Mouse (Mus musculus): ENCODE data around the gene Gria1. TPM values are rescaled to one million over a fixed set of nuclear protein-coding genes. Genes with fewer than 3 reads are reported as not detected.

The Gria1 gene
- polyA plus RNA-seq, 1 experiment: not detected

- no peak for TF ChIP-seq GATA1 (IDR thresholded peaks at IDR 0.05; ENCODE audit: low read length)
These were observed 274.9 kb downstream of the Gria1 start for GRCm38 (mm10) chr11:57286119-57286518.

- TF ChIP-seq GATA1 (IDR thresholded peaks at IDR 0.05; ENCODE audit: low read length): no peak
These were observed 286.2 kb downstream of the Gria1 start for GRCm38 (mm10) chr11:57297376-57297775.

- TF ChIP-seq GATA1 (IDR thresholded peaks at IDR 0.05; ENCODE audit: low read length): no peak
These were observed 287.1 kb downstream of the Gria1 start for GRCm38 (mm10) chr11:57298263-57298662.

- no peak for TF ChIP-seq GATA1 (IDR thresholded peaks at IDR 0.05; ENCODE audit: low read length)
These were observed 287.5 kb downstream of the Gria1 start for GRCm38 (mm10) chr11:57298665-57299064.

- TF ChIP-seq GATA1 (IDR thresholded peaks at IDR 0.05; ENCODE audit: low read length): no peak
These were observed 292.4 kb downstream of the Gria1 start for GRCm38 (mm10) chr11:57303602-57304001.

- TF ChIP-seq GATA1 (IDR thresholded peaks at IDR 0.05; ENCODE audit: low read length): no peak
These were observed 294.9 kb downstream of the Gria1 start for GRCm38 (mm10) chr11:57306116-57306515.

- TF ChIP-seq GATA1 (IDR thresholded peaks at IDR 0.05; ENCODE audit: low read length): no peak
These were observed 295.7 kb downstream of the Gria1 start for GRCm38 (mm10) chr11:57306892-57307291.

- no peak for TF ChIP-seq GATA1 (IDR thresholded peaks at IDR 0.05; ENCODE audit: low read length)
These were observed 305.9 kb downstream of the Gria1 start for GRCm38 (mm10) chr11:57317063-57317462.

GRCm38 (mm10) chr11:57317478-57317877 lies 306.3 kb downstream of the Gria1 start:
- TF ChIP-seq GATA1 (IDR thresholded peaks at IDR 0.05; ENCODE audit: low read length): no peak

GRCm38 (mm10) chr11:57319374-57319773 lies 308.2 kb downstream of the Gria1 start:
- TF ChIP-seq GATA1 (IDR thresholded peaks at IDR 0.05; ENCODE audit: low read length): no peak

GRCm38 (mm10) chr11:57324099-57324498 lies 312.9 kb downstream of the Gria1 start:
- TF ChIP-seq GATA1 (IDR thresholded peaks at IDR 0.05; ENCODE audit: low read length): no peak

Measured in G1E-ER4 (cell line).